Mouse (Mus musculus) forebrain, postnatal 0 days (tissue): ENCODE results near the gene Drd3. TPM values are rescaled to one million over a fixed set of nuclear protein-coding genes. Genes with fewer than 3 reads are reported as not detected.

Experiments used
- ATAC-seq: fragments of 200-750 bp; cut with Nextera tagmentation; 2 replicates; pipeline ENCODE4 v1.8.0; 2017; ENCODE audit warnings: mild to moderate bottlenecking, moderate library complexity
- DNase-seq: peaks from one replicate; pipeline ENCODE4 v3.0.0-alpha.2; 2015
- H3K27ac ChIP-seq: fragments of 300-500 bp; sonication (generic); 2 replicates; pipeline ENCODE4 v1.5.1; 2014; ENCODE audit warnings: low read depth, mild to moderate bottlenecking, antibody characterized with exemption, low read length, moderate library complexity, mixed read lengths
- H3K27me3 ChIP-seq: fragments of 300-500 bp; sonication (generic); 2 replicates; pipeline ENCODE4 v1.6.1; 2014; ENCODE audit warnings: mild to moderate bottlenecking, low read length, mixed read lengths; ENCODE audit not compliant: insufficient read depth
- H3K36me3 ChIP-seq: fragments of 300-500 bp; sonication (generic); 2 replicates; pipeline ENCODE4 v1.6.1; 2014; ENCODE audit warnings: mild to moderate bottlenecking, moderate library complexity; ENCODE audit not compliant: insufficient read depth
- H3K4me1 ChIP-seq: fragments of 300-500 bp; sonication (generic); 2 replicates; pipeline ENCODE4 v1.6.1; 2014; ENCODE audit warnings: antibody characterized with exemption; ENCODE audit not compliant: insufficient read depth
- H3K4me2 ChIP-seq: fragments of 300-500 bp; sonication (generic); 2 replicates; pipeline ENCODE4 v1.6.1; 2014; ENCODE audit warnings: low read depth, mild to moderate bottlenecking, moderate library complexity
- H3K4me3 ChIP-seq: fragments of 300-500 bp; sonication (generic); 2 replicates; pipeline ENCODE4 v1.5.1; 2014; ENCODE audit warnings: low read depth, low read length, mixed read lengths
- H3K9ac ChIP-seq: fragments of 300-500 bp; sonication (generic); 2 replicates; pipeline ENCODE4 v1.6.1; 2014; ENCODE audit warnings: mild to moderate bottlenecking
- H3K9me3 ChIP-seq: fragments of 300-500 bp; sonication (generic); 2 replicates; pipeline ENCODE4 v1.6.1; 2016; ENCODE audit warnings: low read length
- CTCF ChIP-seq: sonication (generic); IDR thresholded peaks from 2 replicates; pipeline ENCODE4 v1.5.1; 2016; ENCODE audit warnings: antibody characterized with exemption, control low read depth, low read depth
- WGBS: fragments of 180-500 bp; shearing (Covaris S2); extraction: QIAGEN DNeasy Blood & Tissue Kit; methylation state at CpG from one replicate; pipeline ENCODE4 v1.1.7; 2014; 5-methylcytosine and 5-hydroxymethylcytosine counted together
- polyA plus RNA-seq: library from polyadenylated mRNA; unstranded; fragments of >200 nt; fragmentation: Nextera tagmentation; extraction: Ambion mirVana; gene quantifications from 2 replicates; pipeline ENCODE4 v1.2.1, GENCODE M21; 2015
- total RNA-seq: library from RNA; depleted of rRNA; stranded (reverse); fragments of >200 nt; gene quantifications from 2 replicates; pipeline ENCODE4 v1.2.3, GENCODE M21; 2014; rRNA removed

The Drd3 gene
- total RNA-seq (0.23 and 0.86 TPM in 2 replicates), polyA plus RNA-seq (not detected in 2 replicates)

DNA sequence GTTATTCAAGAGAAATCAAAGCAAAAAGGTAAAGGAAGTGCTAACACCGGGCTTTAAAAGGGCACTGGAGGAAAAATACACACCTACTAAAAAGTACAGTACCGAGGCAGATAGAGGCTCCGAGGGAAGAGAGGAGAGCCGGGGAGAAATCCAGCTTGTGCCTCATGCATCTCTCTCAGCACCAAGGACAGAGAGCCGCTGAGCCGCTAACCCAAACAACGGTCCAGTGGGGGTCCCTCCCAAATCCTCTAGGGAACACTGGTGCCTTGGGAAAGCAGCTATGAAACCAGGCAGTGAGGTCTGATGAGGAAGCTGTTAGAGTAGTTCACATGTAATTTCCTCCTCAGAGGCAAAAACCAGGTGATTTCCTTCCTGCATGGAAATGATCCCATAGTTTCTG is at the start of gene Drd3:
TSS of gene Drd3 (plus strand) at position 276 of the 400 bp plus-strand sequence.
- no peak within 1 kb of the TSS for H3K27ac ChIP-seq
- no peak for DNase-seq
- H3K9me3 ChIP-seq: no peaks in the 10 kb centered on the region
- ATAC-seq: no peak
- H3K36me3 ChIP-seq: no peaks in the 10 kb centered on the region
- H3K4me1 ChIP-seq: no peaks in the 10 kb centered on the region
- H3K9ac ChIP-seq: no peak within 1 kb of the TSS
- 14% methylated on average over 7 of the region's 7 CpGs for WGBS
- no peak for TF ChIP-seq CTCF
- H3K4me2 ChIP-seq: peak within 1 kb of the TSS; percentile 29
- H3K4me3 ChIP-seq: no peak within 1 kb of the TSS
- H3K27me3 ChIP-seq: no peaks in the 10 kb centered on the region

DNA sequence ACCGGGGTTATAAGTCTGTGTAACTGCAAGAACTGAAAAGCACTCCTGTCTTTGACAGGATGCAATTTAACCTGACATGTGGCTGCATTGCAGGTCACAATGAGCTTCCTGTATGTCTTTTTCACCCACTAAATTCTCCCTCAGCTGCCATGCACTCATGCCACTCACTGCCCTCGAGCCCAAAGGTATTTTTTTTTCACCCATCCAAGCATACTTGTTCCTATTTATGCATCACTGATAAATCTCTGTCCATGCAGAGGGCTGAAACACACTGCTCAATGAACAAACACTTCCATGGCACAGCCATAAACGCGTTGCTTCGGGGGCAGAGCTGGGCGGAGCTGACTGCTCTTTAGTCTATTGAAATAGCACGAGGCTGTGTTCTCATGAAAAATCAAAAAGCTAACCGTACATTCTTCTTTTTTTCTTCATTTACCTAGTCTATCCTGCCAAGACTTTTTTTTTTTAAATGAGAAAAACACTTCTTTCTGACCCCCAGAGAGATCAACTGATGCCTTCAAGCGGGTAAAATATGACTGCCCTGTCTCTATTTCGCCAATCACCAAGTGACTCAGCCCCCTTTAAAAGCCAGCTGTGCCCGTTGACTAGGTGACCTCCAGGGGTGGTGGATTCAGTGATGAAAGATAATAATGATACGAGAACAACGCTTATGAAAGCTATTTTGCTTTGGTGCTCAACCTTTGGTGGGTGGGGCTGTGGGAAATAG is 45.3 kb upstream of the Drd3 start:
- no peak for ATAC-seq
- H3K4me3 ChIP-seq: no peak overlapping the region
- 62% methylated on average over 13 of the region's 13 CpGs for WGBS

DNA sequence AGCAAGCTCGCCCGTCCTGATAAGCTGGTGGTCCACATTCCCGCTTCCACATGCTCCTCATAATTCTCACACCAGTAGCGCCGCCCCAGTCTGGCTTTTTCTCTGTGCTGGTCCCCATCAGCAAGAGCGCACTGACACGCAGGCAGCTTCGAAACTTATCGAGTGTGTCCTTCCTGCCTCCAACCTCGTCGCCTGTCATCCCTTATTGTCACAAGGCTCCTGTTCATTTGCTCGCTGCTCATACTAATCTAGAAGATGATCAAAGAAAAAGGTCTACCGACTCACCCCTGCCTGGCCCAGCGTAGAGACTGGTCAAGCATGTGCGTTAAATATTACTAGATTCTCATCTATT is 44.8 kb upstream of the Drd3 start:
- DNase-seq: peak; percentile 37
- no peaks in the 10 kb centered on the region for H3K9me3 ChIP-seq
- 0 out of 2 replicates have a peak, but pooled peaks cover 3% of the 10 kb centered on the region for H3K4me1 ChIP-seq
- H3K4me3 ChIP-seq: no peak overlapping the region
- no peak overlapping the region for H3K9ac ChIP-seq
- no peaks in the 10 kb centered on the region for H3K27me3 ChIP-seq
- no peaks in the 10 kb centered on the region for H3K36me3 ChIP-seq
- ATAC-seq: peak; percentile 40
- peak overlapping the region; percentile 72; the same call in 1 of the 2 replicates for H3K27ac ChIP-seq
- 71% methylated on average over 15 of the region's 15 CpGs for WGBS
- peak overlapping the region; percentile 15; the same call in 1 of the 2 replicates for H3K4me2 ChIP-seq
- TF ChIP-seq CTCF: no peak

More for the DNA sequence above, 45.3 kb upstream of the Drd3 start:
- Histone ChIP-seq H3K36me3 (no peaks in the 10 kb centered on the region), H3K27me3 (no peaks in the 10 kb centered on the region), H3K4me2 (0 out of 2 replicates have a peak overlapping the region, but pooled peaks have one; percentile 15), H3K4me1 (0 out of 2 replicates have a peak, but pooled peaks cover 3% of the 10 kb centered on the region), H3K9me3 (no peaks in the 10 kb centered on the region), H3K27ac (0 out of 2 replicates have a peak overlapping the region, but pooled peaks have one; percentile 72), H3K9ac (no peak overlapping the region)
- DNase-seq: no peak
- TF ChIP-seq CTCF: no peak

DNA sequence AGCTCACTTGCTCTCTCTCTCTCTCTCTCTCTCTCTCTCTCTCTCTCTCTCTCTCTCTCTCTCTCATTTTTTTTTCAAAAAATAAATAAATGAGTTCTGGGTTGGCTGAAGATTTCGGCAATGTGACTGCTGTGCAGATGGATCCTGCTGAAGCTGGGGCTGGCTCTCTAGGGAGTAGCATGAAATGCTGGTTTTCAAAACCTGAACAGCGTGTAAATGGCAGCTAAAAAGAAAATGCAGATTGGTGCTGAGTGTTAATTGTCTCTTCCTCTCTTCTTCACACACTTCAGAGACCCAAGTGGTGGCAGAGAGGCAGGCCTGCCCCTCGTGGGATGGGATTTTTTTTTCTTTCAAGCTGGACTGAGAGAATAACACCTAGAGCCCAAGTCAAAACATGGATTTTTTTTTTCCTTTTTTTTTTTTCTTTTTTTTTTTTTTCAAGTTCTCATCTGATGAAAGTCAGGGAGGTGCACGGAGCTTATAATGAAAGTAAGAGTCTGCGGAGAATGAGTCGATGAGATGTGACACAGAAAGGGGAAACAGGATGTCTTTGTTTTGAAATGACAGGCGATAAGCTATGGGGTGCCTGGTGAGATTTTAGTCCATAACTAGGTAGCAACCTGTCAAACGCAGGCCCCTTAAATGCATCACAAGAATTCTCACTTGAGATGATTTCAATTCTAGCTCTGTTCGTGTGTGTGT is 44.2 kb upstream of the Drd3 start:
- no peaks in the 10 kb centered on the region for H3K9me3 ChIP-seq
- no peaks in the 10 kb centered on the region for H3K36me3 ChIP-seq
- 29% methylated on average over 9 of the region's 9 CpGs for WGBS
- no peak overlapping the region for H3K4me3 ChIP-seq
- peak overlapping the region; percentile 31; the same call in 1 of the 2 replicates for H3K9ac ChIP-seq
- peak overlapping the region; percentile 72 for H3K27ac ChIP-seq
- DNase-seq: peak; percentile 65
- peak overlapping the region; percentile 24 for H3K4me2 ChIP-seq
- no peak for TF ChIP-seq CTCF
- 0 out of 2 replicates have a peak, but pooled peaks cover 3% of the 10 kb centered on the region for H3K4me1 ChIP-seq
- peak; percentile 90 for ATAC-seq
- no peaks in the 10 kb centered on the region for H3K27me3 ChIP-seq

DNA sequence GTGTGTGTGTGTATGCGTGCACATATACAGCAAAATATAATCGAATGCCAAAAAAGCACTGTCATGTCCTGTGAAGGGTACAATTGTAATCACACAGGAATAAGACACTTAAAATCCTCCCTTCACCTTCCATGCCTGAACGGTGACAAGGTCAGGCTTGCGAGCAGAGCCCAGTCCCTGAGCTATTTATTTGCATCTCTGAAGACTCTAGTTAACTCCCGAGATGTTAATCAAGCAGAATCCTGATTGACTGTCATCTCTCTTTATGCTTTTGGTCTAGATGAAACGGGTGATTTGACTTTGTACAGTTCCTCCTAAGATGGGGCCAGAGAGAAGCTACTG is 43.7 kb upstream of the Drd3 start:
- 49% methylated on average over 6 of the region's 6 CpGs for WGBS
- Histone ChIP-seq H3K27me3 (no peaks in the 10 kb centered on the region), H3K4me1 (0 out of 2 replicates have a peak, but pooled peaks cover 3% of the 10 kb centered on the region), H3K9ac (no peak overlapping the region), H3K4me3 (no peak overlapping the region), H3K27ac (peak overlapping the region; percentile 72; the same call in 1 of the 2 replicates), H3K36me3 (no peaks in the 10 kb centered on the region), H3K9me3 (no peaks in the 10 kb centered on the region), H3K4me2 (peak overlapping the region; percentile 24; the same call in 1 of the 2 replicates)
- TF ChIP-seq CTCF: no peak
- DNase-seq (no peak), ATAC-seq (no peak; the same call in 1 of the 2 replicates)

DNA sequence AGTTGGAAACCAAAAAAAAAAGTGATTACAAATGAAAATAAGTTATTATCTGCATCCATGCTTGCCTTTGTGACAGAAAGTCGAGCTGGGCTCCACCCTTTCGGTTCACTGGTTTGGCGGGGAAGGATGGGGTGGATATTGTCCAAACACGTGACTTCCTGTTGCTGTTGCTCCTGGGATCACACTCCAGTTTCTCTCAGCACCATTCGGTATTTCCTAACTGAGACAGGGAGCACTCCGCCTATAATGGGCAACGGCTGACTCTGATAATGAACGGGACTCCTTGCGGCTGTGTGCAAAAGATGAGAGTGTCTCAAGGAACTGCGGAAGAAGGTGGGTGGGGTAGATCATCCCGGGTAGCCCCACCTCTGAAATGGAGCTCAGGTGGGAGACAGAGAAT is 43.2 kb upstream of the Drd3 start:
- no peak for DNase-seq
- Histone ChIP-seq H3K4me2 (no peak overlapping the region), H3K4me1 (0 out of 2 replicates have a peak, but pooled peaks cover 3% of the 10 kb centered on the region), H3K4me3 (no peak overlapping the region), H3K36me3 (no peaks in the 10 kb centered on the region), H3K27me3 (no peaks in the 10 kb centered on the region), H3K9me3 (no peaks in the 10 kb centered on the region), H3K27ac (no peak overlapping the region), H3K9ac (no peak overlapping the region)
- no peak for ATAC-seq
- 87% methylated on average over 11 of the region's 11 CpGs for WGBS
- no peak for TF ChIP-seq CTCF

DNA sequence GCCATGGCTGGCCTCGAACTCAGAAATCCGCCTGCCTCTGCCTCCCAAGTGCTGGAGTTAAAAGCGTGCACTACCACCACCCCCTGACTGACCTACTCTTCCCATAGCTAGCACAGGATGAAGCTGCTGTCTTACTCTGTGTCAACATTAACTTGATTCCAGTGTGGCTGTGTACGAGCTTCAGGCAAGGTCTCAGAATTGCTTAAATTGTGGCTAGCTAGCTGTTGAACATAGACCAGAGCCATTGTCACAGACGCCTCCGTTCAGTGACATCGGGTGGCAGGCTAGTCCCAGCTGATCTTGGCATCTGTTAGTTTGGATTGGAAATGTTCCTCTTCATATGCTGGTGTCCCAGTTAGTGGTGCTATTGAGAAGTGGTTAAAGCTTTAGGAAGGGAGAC is 42.5 kb upstream of the Drd3 start:
- TF ChIP-seq CTCF: no peak
- ATAC-seq (no peak), DNase-seq (no peak)
- 0 out of 2 replicates have a peak, but pooled peaks cover 3% of the 10 kb centered on the region for H3K4me1 ChIP-seq
- WGBS: 82% methylated on average over 7 of the region's 7 CpGs
- H3K9me3 ChIP-seq: no peaks in the 10 kb centered on the region
- no peak overlapping the region for H3K4me2 ChIP-seq
- no peak overlapping the region for H3K4me3 ChIP-seq
- no peaks in the 10 kb centered on the region for H3K27me3 ChIP-seq
- H3K36me3 ChIP-seq: no peaks in the 10 kb centered on the region
- H3K9ac ChIP-seq: no peak overlapping the region
- no peak overlapping the region for H3K27ac ChIP-seq
